Mouse (Mus musculus) C2C12 (cell line): ENCODE measurements around the gene Ptprn2.

ENCODE experiments used
- CEBPB ChIP-seq: IDR thresholded peaks from one replicate; pipeline ENCODE4 v1.6.1; 2011; ENCODE audit warnings: low read depth, mild to moderate bottlenecking, control low read depth, moderate library complexity
- CTCF ChIP-seq: IDR thresholded peaks from one replicate; pipeline ENCODE4 v1.5.1; 2011; ENCODE audit not compliant: control insufficient read depth, insufficient read depth, insufficient read length
- MAX ChIP-seq: IDR thresholded peaks from one replicate; pipeline ENCODE4 v1.6.1; 2011; ENCODE audit warnings: mild to moderate bottlenecking, control low read depth
- MYOD1 ChIP-seq: IDR thresholded peaks from one replicate; pipeline ENCODE4 v1.6.1; 2011; ENCODE audit warnings: low read depth; ENCODE audit not compliant: control insufficient read depth, insufficient read length
- MYOG ChIP-seq: IDR thresholded peaks from one replicate; pipeline ENCODE4 v1.6.1; 2011; ENCODE audit not compliant: control insufficient read depth, insufficient read length; ENCODE audit errors: extremely low read depth
- USF1 ChIP-seq: IDR thresholded peaks from one replicate; pipeline ENCODE4 v1.6.1; 2011; ENCODE audit warnings: low read depth, mild to moderate bottlenecking, control low read depth, moderate library complexity

GRCm38 (mm10) chr12:117214919-117215318, 729.4 kb downstream of the Ptprn2 start:
- TF ChIP-seq CTCF = no peak
- no peak for TF ChIP-seq USF1
- no peak for TF ChIP-seq CEBPB
- no peak for TF ChIP-seq MAX
- no peak for TF ChIP-seq MYOD1
- no peak for TF ChIP-seq MYOG
